Mouse (Mus musculus): ENCODE measurements around the gene Sec16a.
"Not testable (repeated sequence)": the region's sequence is repeated elsewhere in the genome, so short reads cannot be mapped to it uniquely, and the experiment has no call there.

Gene Sec16a

GRCm38 (mm10) chr2:26390954-26391353 lies 54.1 kb downstream of the Sec16a start:
- DNase-seq (ENCODE audit: low read depth, low spot score): no peak

- DNase-seq (ENCODE audit: low read depth, low spot score): peak; percentile 49
Measured at GRCm38 (mm10) chr2:26389154-26389690, 55.8 kb downstream of the Sec16a start, which contains the start of the genes Entr1 and Pmpca. Gene Entr1 (minus strand): TSS chr2:26389316. Gene Pmpca (plus strand): TSS chr2:26389339.

DNA sequence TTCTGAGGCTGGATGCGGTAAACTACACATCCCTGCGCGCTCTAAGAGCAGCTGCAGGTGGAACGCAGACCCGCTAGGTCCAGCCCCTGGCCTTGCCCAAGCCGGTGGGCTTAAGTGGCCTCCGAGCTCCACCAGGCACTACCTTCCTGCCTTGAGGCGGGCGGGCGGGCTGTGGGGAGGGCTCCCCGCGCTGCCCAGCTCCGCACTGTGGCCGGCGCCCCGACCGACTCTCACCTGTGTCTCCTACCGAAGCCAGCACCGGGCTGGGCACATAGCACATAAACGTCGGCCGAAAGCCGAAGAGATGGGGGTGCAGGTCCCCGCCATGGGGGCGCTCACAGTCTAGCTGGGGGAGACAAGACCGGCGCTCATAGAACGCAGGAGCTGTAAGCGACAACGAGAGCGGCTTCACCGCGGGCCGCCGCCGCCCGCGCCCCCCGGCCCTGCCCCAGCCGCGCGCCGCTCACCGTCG lies 56.3 kb downstream of the Sec16a start:
- DNase-seq (ENCODE audit: low read depth, low spot score): no peak

DNA sequence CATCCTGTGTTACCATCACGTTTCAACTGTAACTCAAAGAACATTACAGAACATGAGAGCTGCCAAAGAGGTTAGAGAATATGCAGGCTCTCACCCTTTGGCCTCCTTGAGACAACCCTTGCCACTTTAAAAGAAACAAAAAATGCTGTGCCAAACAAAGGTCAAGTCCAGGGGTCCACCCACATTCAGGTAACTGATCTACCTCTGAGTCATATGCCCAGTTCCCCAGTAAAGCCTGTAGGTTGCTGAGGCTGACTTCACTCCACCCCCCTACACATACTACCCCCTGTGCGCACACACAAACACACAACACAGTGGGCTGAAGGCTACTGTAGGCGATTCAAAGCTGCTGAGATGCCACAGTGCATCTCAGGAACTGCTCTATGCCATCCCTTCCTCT lies 57.3 kb downstream of the Sec16a start:
- DNase-seq (ENCODE audit: low read depth, low spot score): no peak

DNA sequence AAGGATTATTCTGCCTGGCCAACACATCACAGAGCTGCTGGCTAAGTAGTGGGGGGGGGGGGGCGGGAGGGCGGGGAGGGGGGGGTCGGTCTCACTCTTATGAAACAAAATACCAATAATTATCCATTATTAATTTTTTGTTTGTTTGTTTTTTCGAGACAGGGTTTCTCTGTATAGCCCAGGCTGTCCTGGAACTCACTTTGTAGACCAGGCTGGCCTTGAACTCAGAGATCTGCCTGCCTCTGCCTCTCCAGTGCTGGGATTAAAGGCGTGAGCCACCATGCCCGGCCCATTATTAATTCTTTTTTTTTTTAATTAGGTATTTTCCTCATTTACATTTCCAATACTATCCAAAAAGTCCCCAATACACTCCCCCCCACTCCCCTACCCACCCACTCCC lies 64.1 kb downstream of the Sec16a start:
- not testable (repeated sequence) for DNase-seq (ENCODE audit: low read depth, low spot score)

DNA sequence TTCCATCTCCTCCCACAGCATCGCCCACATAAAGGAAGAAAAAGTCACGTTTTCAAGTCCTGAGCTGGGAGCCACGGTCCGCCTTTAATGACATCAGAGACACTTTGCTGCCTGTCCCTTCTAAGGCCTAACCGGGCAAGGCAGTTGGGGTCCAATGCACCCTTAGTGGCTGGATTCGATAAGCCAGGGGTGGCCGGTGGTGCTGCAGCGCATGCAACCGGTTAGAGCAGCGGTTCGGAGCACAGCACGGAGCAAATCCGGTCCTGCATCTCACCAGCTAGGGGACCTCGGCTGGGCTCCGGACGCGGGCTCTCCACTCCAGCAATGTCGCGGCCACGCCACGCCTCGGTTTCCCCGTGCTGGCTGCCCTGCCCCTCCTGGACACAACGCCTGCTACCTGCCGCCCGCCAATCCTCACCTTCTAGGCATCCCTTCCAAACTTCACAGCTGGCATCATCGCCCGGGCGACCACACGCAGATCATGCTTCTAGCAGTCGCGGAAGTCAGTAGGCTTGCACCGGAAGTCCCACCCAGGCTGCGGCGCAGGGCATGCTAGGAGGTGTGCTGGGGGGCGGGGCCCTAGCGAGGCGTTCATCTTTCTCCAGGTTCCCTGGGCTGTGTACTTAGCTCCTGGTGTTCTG lies 64.8 kb downstream of the Sec16a start, which contains the start of gene Snapc4:
Snapc4 (minus strand) TSS at position 523 of the 641 bp plus-strand sequence.
- DNase-seq (ENCODE audit: low read depth, low spot score): peak; percentile 66

DNA sequence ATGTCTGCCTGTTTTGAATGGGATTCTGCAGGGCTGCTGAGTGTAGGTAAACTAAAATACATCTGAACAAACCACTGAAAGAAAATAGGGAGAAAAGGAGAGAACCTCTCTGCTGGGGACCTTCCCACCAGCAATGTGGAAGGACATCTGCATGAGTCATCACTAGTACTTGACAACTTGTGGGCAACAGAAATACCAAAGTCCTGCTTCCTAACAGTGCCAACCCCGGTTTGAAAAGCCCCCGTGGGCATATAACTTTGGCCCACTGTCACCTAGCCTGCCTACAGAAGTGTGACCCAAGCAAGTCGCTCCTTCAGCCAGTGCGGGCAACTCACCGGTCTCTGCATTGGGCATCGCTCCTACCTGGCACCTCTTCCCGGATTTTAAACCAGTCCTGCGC lies 72.6 kb downstream of the Sec16a start:
- no peak for DNase-seq (ENCODE audit: low read depth, low spot score)

DNA sequence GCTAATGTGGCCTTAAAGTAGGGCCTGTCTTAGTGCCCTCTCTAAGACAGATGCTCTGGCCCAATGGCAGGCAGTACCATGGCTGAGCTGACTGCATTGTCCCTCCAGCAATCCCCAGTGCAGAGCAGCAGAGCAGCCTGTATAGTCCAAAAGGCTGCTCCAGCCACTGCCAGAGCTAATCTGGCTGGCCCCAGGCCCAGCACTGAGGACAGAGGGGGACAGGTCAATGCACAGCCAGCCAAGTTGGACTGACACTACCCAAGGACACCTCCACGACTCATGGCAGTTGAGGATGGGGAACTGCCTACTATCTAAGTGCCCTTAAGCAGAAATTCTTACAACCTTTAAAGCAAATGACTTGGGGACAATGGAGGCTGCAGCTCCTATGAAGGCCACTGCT lies 76.4 kb downstream of the Sec16a start:
- DNase-seq (ENCODE audit: low read depth, low spot score): no peak

DNA sequence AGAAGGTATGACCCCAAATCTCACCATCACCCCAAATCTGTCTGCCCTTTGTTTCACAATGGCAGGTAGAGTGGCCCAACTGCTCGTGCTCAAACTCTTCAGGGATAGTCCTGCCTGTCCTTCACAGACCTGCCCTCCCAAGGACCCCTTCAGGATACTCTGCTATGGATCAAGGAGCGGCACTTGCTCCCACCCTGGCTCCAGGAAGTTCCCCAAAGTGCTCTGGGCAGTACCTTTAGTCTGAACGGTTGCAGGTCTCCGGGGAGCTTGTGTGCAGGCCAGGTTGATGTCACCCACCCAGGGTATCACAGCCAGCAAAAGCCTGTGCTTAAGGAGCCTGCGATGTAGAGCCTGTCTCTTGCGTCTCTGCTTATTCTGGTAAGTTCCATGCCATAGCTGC lies 77.1 kb downstream of the Sec16a start:
- DNase-seq (ENCODE audit: low read depth, low spot score): no peak

GRCm38 (mm10) chr2:26364738-26365465 lies 80.1 kb downstream of the Sec16a start:
- DNase-seq (ENCODE audit: low read depth, low spot score): no peak

GRCm38 (mm10) chr2:26363481-26363880 lies 81.5 kb downstream of the Sec16a start:
- DNase-seq (ENCODE audit: low read depth, low spot score): no peak

DNA sequence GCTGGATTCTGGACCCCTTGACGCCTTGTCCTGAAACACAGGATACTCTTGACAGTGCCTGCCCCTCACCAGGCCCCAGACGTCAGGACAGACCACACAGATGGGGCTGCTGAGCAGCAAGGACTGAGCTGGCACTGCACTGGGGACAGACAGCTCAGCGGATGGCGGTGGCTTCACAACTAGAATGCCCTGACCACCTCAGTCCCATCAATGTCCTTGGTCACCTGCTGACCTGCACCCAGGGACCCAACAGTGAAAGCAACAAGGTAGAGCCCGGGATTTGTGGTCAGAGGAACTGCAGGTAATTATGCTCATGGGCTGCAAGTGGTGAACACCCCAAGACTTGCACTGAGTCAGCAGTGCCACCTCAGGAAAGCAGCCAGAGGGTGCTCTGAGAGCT lies 82.0 kb downstream of the Sec16a start:
- no peak for DNase-seq (ENCODE audit: low read depth, low spot score)

- DNase-seq (ENCODE audit: low read depth, low spot score): no peak
Measured at GRCm38 (mm10) chr2:26360772-26361171, 84.2 kb downstream of the Sec16a start, which contains the start of gene Card9. Gene Card9 (minus strand): TSS chr2:26360918.

DNA sequence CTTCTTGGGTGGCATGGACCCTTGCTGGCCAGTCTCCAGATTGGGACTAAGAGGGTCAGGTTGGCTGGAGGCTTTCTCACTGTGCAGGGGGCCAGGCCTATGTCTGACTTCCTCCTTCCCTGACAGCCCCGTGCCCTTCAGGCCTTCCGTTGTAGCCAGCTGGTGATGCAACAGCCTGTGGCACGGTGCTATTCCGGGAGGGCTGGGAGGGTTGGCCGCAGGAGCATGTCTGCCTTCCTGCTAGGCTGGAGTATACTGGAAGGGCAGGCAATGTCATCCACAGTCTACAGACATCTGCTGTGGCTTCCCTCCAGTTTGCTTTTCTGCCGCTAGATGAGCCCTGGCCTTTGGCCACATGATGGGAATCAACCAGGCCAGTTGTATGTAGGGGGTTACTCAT lies 85.0 kb downstream of the Sec16a start:
- DNase-seq (ENCODE audit: low read depth, low spot score): no peak
